Mouse (Mus musculus): ENCODE data around the gene Lpin2.

Lpin2 gene

DNA sequence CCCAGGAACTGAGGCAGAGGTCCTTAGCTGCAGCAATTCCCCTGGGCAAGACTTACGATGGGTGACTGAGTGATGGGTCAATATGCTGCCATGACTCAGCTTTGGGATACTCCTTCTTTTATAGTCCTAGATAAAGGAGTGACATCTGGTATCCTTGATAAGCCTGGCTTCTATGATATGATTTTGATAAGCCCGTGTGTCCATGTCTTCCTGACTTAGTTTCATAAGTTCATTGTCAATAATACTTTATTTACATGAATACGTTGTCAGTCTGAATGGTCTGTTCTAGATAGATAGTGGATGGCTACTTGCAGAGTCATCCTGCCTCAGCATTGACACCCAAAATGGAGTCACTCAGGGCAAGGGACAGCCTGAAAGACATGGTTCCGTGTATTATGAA, 11.2 kb upstream of the Lpin2 start:
- no peak for DNase-seq (ENCODE audit: low spot score in 2 of 2)

DNA sequence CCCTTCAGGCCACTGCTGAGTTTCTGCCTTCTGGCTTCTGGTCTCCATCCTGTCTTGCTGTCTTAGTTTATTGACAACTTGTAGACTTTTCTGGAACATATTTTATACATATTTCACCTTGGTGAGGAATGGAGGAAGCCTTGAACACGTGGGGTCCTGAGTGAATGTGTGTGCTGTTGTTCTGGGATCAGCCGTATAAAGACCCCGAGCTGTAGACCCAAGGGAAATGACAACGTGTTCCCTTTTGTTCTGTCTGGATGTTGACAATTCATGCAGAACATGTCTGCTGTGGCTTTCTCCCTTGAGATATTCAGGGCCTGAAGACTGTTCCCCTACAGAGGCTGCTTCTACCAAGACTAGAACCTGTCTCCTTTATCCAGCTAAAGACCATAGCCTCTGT, 5.0 kb upstream of the Lpin2 start:
- no peak for DNase-seq (ENCODE audit: low spot score in 2 of 2)

DNA sequence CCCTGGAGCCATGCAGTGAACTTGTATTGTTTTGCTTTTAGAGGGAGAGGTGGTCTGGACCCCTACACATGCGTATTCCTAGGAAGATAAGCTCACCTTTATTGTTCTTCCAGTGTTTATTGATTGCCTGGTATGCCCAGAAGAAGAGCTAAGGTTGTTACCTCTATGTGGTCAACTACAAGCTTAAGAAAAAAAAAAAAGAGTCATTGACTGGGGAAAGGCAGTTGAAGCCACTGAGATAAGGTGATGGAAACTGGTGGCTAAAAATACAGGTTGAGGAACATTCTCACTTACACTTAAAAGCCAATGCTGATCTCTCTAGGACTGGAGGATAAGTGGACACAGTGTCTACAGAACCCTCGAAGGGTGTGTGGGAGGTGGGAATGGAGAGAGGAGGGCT, 4.4 kb upstream of the Lpin2 start:
- DNase-seq (ENCODE audit: low spot score in 2 of 2), result no peak

DNA sequence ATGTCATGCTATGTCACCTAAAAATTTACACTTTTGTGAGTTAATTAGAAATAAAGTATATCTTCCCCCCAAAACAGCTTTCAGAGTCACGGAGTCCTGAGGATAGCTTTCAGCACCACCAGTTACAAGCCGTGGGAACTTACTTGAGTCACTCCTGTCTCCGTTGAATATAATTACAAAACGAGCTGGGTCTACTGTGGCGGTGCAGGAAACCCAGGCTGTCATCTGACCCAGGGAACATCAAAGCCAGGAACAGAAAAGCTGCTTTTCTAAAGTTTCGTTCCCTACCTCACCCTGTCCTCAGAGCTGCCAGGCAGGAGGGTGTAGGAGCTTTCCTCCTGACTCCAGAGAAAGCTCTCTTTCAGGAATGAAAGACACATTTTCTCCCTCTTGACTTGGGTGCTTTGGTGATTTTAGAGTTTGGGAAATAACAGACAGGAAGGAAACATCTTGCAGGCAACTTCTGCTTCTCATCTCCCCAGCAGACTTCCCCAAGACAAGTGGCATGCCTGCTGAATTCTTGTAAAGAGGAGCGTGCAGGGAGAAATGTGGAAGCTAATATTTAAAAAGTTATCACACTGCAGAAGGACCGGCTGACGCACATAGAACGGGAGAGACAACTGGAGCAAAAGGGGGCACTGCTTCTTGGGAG, 3.7 kb upstream of the Lpin2 start:
- no peak for DNase-seq (ENCODE audit: low spot score in 2 of 2)

DNA sequence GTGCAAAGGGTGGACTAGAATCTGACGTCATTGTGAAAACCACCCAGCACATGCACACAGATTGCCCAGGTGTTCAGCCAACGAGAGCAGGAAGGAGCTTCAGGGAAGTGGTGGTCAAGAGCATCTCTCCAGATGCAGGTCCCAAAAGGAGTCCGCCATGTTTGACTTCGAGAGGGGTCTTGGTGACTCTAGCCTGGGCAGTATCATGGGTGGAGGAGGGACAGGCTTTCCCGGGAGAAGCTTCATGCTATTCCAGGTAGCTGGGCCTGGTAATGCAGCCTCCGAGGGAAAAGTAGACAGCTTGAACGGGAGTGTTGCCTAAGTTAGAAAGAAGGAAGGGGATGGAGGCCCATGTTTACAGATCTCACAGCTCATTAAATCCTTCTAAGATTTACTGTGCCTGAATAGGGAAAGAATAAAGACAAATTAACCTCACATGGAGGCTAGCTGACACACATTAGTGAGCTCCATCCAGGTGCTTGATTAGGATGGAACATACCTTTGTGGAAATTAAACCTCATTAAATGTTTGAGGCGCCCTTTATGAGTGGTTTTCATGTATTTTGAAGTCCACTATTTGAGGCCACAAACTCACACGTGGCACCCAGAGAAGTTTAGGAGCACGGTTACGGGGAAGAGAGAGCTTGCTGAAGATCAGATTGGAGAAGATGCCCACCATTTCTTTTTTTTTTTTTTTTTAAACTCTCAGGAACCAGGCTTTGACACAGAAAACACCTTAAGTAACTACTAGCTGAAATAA, 2.6 kb upstream of the Lpin2 start:
- DNase-seq (ENCODE audit: low spot score in 2 of 2), result no peak

DNA sequence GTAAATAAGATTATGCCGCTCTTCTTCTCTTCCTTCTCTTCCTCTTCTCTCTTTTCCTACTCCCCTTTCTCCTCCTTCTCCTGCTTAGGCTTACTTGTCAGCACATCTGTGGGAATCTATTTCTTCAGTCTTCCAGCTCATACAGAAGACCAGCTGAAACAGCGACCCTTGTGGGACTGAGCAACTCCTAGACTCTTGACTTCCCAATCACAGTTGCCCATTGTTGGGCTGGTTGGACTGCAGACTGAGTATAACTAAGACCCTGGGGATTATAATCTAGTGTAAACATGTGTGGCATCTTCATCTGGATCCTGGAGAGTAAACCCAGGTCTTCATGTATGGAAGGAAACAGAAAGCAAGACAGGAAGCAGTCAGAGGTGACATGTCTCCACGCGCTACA, 1.8 kb upstream of the Lpin2 start:
- DNase-seq (ENCODE audit: low spot score in 2 of 2), result no peak

DNA sequence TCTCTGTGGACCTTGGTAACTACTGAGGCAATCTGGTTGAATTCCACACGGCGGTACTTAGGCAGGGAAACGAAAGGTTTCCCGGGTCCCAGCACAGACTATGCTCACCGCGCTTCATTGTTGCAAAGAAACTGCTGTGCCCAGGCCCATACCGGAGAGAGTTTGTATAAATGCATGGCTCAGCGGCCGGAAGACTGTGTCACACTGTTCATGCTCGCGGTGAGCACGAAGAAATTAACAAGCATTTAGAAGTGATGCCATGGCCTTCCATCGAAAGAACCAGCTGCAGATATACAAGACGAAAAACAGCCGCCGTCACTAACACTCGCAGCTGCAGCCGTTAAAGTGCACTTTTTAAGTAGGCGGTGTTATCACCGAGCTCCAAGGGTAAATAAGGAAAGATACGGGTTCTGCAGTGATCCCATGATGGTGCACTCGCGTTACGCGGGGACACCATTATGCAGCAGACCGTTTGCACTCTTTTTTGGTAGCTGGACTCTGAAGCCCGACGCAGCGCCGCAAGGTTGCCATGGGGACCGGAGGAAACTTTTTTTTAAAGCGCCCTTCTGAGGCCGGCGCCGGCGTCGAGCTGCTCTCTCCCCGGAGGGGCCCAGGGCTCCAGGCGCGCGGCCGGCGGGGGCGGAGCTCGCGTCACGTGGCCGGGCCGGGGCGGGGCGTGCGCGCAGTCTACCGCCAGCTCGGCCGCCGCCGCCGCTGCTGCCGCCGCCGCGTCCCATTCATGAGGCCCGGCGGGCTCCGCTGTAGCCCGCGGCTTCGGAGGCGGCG, 704 bp downstream of the Lpin2 start:
- DNase-seq (ENCODE audit: low spot score in 2 of 2), result peak; percentile 90

DNA sequence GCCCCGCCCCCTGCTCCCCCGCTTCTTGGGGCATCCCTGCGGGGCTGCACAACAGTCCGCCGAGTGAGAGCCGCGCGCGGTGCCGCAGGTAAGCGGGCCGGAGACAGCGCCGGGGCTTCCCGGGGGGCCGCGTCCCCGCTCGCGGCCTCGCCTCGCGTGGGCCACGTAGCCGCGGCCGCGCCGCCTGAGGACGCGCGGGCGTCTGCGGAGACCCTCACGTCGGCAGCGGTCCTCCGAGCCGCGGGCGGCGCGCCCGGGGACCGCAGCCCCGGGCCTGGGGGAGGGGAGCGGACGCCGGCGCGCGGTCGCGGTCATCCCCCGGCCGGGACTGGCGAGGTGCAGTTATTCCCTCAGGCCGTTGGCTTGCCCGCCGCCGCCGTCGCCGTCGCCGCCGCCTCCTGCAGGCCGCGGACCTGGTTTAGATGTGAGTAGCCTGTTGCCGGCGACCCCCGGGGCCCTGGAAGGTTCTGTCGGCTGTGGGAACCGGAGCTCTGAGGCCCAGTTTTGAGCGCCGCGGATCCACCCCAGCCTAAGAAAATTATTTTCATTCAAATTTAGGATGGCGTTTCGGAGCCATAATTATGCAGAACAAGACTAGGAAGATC, 1.4 kb downstream of the Lpin2 start:
- no peak for DNase-seq (ENCODE audit: low spot score in 2 of 2)

DNA sequence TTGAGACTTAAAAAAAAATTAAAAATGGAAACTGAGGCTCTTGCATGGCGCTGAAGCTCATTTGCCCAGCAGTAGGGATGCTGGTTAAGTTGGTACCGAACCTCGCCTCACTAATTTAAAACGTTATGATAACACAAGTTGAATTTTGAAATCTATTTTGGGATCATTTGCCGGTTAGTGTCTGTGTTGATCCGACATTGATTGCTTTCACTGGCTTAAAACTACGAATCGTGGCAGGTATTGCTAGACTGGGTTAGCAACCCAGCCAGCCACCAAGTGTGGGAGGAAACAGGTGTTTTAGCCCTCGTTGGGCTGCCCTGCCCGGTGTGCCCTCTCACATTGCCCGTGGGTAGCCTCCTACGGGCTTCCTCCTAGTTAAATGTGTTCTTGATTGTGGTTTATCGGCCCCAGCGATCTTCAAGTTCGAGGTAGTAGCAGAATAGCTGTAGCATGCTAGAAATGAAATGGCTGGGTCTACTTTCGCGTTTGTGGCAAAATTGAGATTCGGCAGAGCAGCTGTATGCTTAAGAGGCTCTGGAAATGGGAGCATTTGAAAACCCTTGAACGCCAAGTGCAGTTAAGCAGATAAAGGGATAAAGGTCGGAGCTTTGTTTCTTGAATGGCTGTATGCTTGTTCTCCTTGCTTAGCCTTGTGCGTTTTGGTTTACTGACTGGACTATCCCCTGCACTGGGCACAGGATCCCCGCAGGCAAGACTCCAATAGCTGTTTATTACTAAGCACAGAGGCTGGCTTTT, 2.2 kb downstream of the Lpin2 start:
- DNase-seq (ENCODE audit: low spot score in 2 of 2), result no peak

DNA sequence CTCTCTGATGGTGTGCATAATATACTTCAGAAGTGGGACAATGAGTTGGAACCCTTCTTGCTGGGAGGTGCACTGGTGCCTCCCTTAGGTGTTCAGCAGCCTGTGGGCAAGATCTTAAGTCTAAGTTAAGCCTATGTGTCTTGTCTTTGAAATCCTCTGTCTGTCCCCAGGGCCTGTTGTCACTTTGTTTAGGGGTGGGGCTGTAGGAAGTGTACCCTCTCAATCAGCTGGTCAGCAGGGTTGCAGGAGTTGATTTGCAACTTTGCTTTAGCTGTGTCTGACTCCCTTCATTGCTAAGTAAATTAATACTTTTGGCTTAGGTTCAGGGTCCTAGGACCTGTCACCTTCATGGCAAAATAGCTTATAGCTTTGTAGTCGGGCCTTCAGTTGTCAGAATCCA, 3.0 kb downstream of the Lpin2 start:
- DNase-seq (ENCODE audit: low spot score in 2 of 2), result no peak

DNA sequence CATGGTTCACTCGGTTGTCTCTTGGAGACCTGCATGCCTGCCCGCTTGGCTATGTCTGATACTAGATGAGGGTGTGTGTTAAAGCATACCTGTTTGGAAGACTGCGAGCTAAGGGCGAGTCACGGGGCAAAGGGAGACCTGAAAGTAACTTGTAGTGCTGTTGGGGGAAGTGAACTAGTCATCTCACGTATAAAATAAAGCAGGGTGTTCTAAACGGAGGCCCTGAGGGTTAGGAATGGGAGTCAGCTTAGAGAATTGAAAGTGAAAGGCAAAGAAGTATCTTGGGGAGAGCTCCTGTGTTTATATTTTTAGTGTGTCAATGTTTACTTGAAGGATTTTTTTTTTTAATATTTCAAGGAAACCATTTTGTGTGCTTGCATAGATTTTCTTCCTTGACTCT, 8.2 kb downstream of the Lpin2 start:
- no peak for DNase-seq (ENCODE audit: low spot score in 2 of 2)

DNA sequence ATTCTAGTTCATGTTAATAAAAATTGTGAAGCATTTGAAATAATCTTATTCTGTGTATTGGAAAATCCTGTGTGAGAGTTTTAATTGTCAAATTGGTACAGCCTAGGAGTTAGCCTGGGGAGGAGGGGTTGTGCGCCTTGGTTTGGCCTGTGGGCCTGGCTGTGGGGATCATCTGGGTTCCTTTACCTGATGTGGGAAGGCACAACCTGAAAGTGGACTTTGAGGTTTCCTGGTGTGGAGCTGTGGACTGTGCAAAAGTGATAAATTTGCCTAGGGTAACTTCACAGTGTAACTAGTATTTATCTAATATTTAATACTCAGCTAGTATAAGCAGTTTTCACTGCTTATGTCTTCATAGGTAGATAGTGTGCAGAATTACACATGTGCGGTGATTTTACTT, 8.7 kb downstream of the Lpin2 start:
- no peak for DNase-seq (ENCODE audit: low spot score in 2 of 2)

DNA sequence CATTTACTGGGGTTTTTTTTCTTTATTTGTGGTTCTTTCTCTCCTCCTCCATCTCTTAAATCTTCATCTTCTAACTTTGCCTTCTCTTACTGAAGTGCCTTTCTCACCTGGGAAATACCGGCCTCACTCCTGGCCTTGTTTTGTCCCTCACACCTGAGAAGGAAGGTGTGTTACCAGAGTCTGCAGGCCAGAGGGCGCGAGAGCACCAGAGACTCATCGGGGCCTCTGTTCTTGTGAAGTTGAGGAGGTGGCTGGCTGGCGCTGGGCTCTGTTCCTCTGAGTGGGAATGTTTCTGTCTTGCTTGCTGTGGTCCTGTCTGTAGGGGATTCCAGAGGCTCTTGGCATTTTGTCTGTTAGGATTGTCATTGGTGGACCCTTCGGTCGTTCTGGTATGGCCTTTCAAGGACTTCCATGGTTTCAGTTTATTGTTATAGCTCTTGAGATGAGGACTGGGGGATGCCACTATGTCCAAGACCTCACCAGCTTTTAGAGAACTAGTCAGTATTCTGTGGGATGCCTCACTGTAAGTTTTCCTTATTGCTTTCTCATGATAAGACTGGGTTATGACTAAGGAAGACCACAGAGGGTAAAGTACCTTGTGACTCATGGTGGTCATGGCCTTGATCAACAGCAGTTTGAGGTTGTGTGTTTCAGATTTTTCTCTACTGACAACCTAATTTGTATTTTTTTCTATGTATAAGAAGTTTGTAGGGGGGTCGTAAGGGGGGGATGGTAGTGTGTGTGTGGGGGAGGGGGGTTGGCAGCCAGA, 9.5 kb downstream of the Lpin2 start:
- no peak for DNase-seq (ENCODE audit: low spot score in 2 of 2)

DNA sequence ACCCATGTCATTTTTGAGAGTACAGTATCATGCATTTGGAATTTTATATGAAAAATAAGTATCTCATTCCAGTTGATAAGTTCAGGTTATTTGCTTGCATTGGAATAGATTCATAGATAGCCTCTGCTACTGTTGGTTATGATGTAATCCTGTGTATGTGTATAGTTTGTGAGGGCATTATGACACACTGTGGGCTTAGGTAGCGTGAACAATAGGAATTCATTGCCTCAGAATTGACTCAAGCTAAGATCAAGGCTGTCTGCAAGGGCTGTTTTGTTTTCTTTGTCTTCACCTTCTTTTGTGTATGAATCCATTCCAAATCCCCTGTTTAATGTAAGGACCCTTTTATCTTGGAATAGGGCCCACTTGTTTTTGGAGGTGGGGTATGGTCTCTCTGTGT, 10.7 kb downstream of the Lpin2 start:
- no peak for DNase-seq (ENCODE audit: low spot score in 2 of 2)

DNA sequence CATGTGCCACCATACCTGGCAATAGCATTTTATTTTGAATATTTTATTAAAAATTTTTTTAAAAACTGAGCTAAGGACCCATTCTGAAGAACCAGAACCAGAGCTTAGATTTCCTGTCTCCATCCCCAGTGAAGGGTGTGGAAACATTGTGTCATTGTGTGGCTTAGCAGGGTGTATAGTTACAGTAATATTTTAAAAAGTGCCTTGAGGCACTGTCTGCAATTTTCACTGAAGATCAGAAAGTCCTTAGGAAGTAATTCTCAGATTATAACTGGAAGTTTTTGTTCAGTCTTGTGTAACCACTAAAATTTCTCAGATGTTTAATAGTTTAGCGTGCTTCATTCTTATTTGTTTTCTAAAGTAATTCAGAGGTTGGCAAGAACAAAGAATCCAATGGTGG, 11.1 kb downstream of the Lpin2 start:
- DNase-seq (ENCODE audit: low spot score in 2 of 2), result no peak

DNA sequence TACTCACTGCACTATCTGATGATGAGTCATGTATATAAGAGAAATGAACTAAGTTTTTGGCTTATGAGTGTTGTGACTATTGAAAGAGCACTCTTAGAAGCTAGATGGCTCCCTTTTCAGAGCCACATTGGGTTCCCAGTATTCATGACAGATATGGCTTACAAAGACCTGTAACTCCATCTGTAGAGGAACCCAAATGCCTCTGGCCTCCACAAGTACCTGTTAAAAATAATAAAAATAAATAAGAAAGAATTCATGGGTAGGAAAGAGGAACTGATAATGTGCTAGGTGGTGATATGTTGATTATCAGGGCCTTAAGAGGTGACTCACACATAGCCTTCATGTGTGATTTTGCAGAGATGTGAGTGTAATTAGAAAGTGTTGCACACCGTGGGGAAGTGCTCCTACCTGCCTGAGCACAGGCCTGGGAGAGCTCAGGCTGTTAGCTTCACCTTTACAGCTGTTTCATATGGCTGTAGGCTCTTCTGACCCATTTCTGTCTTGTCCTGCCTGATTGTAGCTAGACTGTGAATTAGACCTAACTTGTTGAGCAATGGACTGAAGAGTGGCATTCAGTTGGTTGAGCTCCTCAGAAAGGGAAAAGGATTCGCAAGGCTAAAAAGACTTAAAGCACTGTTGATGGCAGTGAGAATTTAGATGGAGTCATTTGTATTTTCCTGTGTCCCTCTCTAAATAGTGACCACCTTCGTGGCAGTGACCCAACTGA, 12.7 kb downstream of the Lpin2 start:
- no peak for DNase-seq (ENCODE audit: low spot score in 2 of 2)

DNA sequence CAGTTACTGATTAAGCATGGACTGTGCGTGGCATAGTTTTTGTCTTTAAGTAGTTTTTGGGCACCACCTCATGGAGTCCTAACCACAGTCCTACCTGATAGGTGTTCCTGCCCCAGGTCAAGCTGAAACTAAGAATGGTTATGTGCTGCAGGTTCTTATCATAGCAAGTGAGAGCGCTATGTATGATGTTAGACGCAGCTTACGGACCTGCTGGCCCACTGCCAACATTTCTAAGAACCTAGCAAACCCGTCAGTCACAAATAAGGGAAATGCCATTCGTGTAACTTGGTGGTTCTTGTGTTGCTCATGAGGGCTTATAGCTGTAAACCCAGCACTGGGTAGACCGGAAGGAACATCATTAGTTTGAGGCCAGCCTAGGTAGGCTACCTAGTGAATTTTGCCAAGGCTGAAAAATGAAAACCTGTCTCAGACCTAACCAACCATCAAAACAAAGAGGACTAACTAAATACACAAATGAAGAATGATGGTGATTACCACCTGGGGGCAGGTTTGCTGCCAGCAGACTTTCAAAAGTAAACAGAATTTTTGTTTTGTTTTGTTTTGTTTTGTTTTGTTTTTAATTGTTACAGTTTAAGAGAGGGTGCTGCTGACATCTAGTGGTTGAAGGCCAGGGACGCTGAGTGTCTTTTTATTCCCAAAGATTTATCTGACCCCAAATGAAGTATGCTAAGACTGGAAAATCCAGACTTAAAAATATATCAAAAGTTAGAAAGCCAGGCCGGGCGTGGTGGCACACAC, 13.5 kb downstream of the Lpin2 start:
- DNase-seq (ENCODE audit: low spot score in 2 of 2), result no peak

DNA sequence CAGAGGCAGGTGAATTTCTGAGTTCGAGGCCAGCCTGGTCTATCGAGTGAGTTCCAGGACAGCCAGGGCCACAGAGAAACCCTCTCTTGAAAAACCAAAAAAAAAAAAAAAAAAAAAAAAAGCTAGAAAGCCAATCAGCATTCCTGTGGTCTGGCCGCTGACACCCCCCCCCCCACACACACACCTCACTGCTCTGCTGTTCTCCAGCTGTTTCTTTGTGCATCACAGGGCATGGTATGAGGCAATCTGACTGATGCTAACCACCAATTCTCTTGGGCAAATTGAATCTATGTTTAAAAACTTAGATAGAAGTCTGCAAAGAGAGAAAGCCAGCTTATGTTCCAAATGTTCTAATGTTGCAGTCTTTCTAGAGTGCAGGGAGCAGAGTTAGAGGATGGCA, 14.1 kb downstream of the Lpin2 start:
- DNase-seq (ENCODE audit: low spot score in 2 of 2), result no peak

DNA sequence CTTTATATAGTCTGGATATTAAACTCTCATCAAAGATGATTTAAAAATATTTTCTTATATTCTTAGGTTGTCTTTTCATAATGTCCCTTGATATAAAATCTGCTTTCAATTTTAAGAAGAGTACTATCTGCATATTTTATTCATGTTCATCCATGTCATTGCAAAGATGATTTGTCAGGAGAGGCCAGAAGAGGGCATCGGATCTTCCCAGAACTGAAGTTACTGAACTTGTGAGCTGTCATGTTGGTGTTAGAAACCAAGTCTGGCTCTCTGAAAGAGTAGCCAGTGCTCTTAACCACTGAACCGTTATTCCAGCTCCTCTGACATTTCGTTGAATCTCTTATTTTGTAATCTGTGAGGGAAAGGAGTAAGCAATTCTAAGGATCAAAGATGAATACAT, 17.0 kb downstream of the Lpin2 start:
- DNase-seq (ENCODE audit: low spot score in 2 of 2), result no peak

DNA sequence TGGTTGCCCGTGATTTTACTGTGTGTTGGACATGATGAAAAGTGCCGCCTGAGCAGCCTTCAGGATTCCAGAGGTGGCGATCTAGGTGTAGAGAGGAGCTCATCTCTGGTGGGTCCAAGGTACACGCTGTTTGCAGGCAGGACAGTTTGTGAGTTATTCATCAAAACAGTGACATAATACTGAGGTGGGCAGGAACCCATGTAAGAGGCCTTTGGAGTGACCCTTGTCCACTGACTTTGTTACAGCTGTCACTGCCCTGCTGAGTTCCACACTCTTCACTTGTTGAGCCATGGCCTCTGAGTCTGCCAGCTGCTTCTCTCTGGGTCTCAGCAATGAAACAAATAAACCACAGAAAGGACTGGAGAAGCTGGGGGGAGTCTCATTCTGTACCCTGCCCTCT, 19.8 kb downstream of the Lpin2 start:
- DNase-seq (ENCODE audit: low spot score in 2 of 2), result no peak
